Comparison of ENCODE assay signal across 9 mouse cellular contexts in the genomic region with DNA sequence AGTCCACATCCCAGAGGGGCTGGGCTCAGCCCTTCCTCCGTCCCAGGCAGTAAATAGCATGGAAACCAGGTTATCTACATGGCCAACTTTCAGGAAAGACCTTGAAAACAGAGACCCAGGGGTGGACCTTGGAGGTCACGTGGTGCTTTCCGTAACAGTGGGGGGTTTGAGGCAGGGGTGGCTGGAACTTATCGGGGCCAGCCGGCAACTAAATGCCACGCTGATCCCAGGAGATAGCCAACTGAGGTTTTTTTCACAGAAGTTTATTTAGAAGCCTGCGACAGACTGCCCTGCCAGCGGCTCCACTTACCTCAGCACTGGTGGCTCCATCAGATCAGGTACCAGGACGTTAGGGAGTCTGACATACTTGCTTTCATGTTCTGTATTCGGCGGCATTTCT. TPM values are rescaled to one million over a fixed set of nuclear protein-coding genes. Genes with fewer than 3 reads are reported as not detected.
DNase-seq lines count a peak whose midpoint lies in the region; ATAC-seq lines count a peak whose summit lies in the region.
"Had no signal": no experiment of that assay in that cellular context is flagged by ENCODE, and none has a peak within 500 bp of the region (broad histone marks: within the 10 kb centered on the region; RNA-seq: fewer than 3 reads in every experiment).

No protein-coding gene starts in this region.

- ATAC-seq in erythroblast, adult 5-6 weeks (replicated peaks; ENCODE audit: low FRiP score, poor library complexity, severe bottlenecking), result no peak
- no peak for ATAC-seq in lung, embryonic 16.5 days (ENCODE audit: low read depth)
- no peak for ATAC-seq in kidney, embryonic 14.5 days (ENCODE audit: low FRiP score, low TSS enrichment)
- no peak for ATAC-seq in neural tube, embryonic 13.5 days (ENCODE audit: low read depth)
- ATAC-seq: activated CD4-positive, CD25-positive, alpha-beta regulatory T cell, adult 4 months had no signal

- 5% methylated on average over 11 of the region's 11 CpGs for WGBS in lung, embryonic 16.5 days
- 4% methylated on average over 11 of the region's 11 CpGs for WGBS in kidney, embryonic 14.5 days
- 9% methylated on average over 11 of the region's 11 CpGs for WGBS in neural tube, embryonic 13.5 days

- peak overlapping the region; percentile 43 for H3K4me2 ChIP-seq in lung, embryonic 16.5 days (ENCODE audit: low read depth, low read length)
- peak overlapping the region; percentile 40 for H3K4me2 ChIP-seq in kidney, embryonic 14.5 days (replicated peaks; ENCODE audit: low read depth, low read length)
- H3K4me2 ChIP-seq in neural tube, embryonic 13.5 days, result 0 out of 2 replicates have a peak overlapping the region, but pooled peaks have one; percentile 7

- no peaks in the 10 kb centered on the region for H3K9me3 ChIP-seq in erythroblast, embryonic 14.5 days (ENCODE audit: control insufficient read depth, low read length)
- H3K9me3 ChIP-seq in lung, embryonic 16.5 days (ENCODE audit: control insufficient read depth, low read length), result no peaks in the 10 kb centered on the region
- no peaks in the 10 kb centered on the region for H3K9me3 ChIP-seq in kidney, embryonic 14.5 days (ENCODE audit: control insufficient read depth, low read length)
- H3K9me3 ChIP-seq in neural tube, embryonic 13.5 days, result no peaks in the 10 kb centered on the region

- H3K4me3 ChIP-seq in erythroblast, embryonic 14.5 days (replicated peaks), result peak overlapping the region; percentile 11
- peak overlapping the region; percentile 19 for H3K4me3 ChIP-seq in lung, embryonic 16.5 days (ENCODE audit: low read length)
- peak overlapping the region; percentile 18; the same call in 1 of the 2 replicates for H3K4me3 ChIP-seq in kidney, embryonic 14.5 days (ENCODE audit: low read length)
- H3K4me3 ChIP-seq in neural tube, embryonic 13.5 days, result no peak overlapping the region

- peaks cover 3% of the 10 kb centered on the region for H3K4me1 ChIP-seq in erythroblast, embryonic 14.5 days (ENCODE audit: control insufficient read depth)
- no peaks in the 10 kb centered on the region for H3K4me1 ChIP-seq in lung, embryonic 16.5 days (replicated peaks; ENCODE audit: control insufficient read depth, insufficient read depth, low read length)
- 0 out of 2 replicates have a peak, but pooled peaks cover 2% of the 10 kb centered on the region for H3K4me1 ChIP-seq in kidney, embryonic 14.5 days (ENCODE audit: control insufficient read depth, insufficient read depth, low read length)
- H3K4me1 ChIP-seq in neural tube, embryonic 13.5 days (replicated peaks), result no peaks in the 10 kb centered on the region

- H3K27ac ChIP-seq in lung, embryonic 16.5 days (ENCODE audit: low read length), result no peak overlapping the region
- H3K27ac ChIP-seq in kidney, embryonic 14.5 days (ENCODE audit: low read depth, low read length), result 0 out of 2 replicates have a peak overlapping the region, but pooled peaks have one; percentile 31
- H3K27ac ChIP-seq in neural tube, embryonic 13.5 days (replicated peaks), result no peak overlapping the region

- DNase-seq in lung, postnatal 36 days, result no peak
- DNase-seq in cerebellum, postnatal 25 days, result no peak
- DNase-seq in adrenal gland, adult 8-10 months, result no peak

- no peaks in the 10 kb centered on the region for H3K36me3 ChIP-seq in erythroblast, embryonic 14.5 days (ENCODE audit: control insufficient read depth)
- no peaks in the 10 kb centered on the region for H3K36me3 ChIP-seq in lung, embryonic 16.5 days (ENCODE audit: control insufficient read depth, insufficient read depth, low read length)
- no peaks in the 10 kb centered on the region for H3K36me3 ChIP-seq in kidney, embryonic 14.5 days (ENCODE audit: control insufficient read depth, insufficient read depth, low read length)
- no peaks in the 10 kb centered on the region for H3K36me3 ChIP-seq in neural tube, embryonic 13.5 days

- H3K9ac ChIP-seq in lung, embryonic 16.5 days (ENCODE audit: low read length), result no peak overlapping the region
- H3K9ac ChIP-seq in kidney, embryonic 14.5 days (ENCODE audit: low read depth, low read length), result no peak overlapping the region
- no peak overlapping the region for H3K9ac ChIP-seq in neural tube, embryonic 13.5 days

- H3K27me3 ChIP-seq in erythroblast, embryonic 14.5 days (ENCODE audit: control insufficient read depth), result peaks cover 10% of the 10 kb centered on the region
- no peaks in the 10 kb centered on the region for H3K27me3 ChIP-seq in lung, embryonic 16.5 days (ENCODE audit: control insufficient read depth, insufficient read depth, low read depth, low read length)
- H3K27me3 ChIP-seq in kidney, embryonic 14.5 days (ENCODE audit: control insufficient read depth, insufficient read depth, low read length), result no peaks in the 10 kb centered on the region
- H3K27me3 ChIP-seq in neural tube, embryonic 13.5 days, result peaks cover 21% of the 10 kb centered on the region

RNA-seq across cellular contexts. Expression of a gene that starts 16.2 kb away (rescaled TPM):
- 0.04 TPM in 1 of 2 replicates, not detected in the other for polyA plus RNA-seq in erythroblast, embryonic 14.5 days (2012)
- total RNA-seq in erythroblast, adult 5-6 weeks (2015; ENCODE audit: low replicate concordance), result 0.42 and 1.5 TPM in 2 replicates
- 0.56 and 1.4 TPM in 2 replicates for total RNA-seq in erythroblast, adult 5-6 weeks (2017; ENCODE audit: low replicate concordance)
- 5.0 and 5.4 TPM in 2 replicates for polyA plus RNA-seq in lung, embryonic 16.5 days (2015; fragmentation: Nextera tagmentation; extraction: Ambion mirVana)
- 59.7 and 87.4 TPM in 2 replicates for polyA plus RNA-seq in kidney, embryonic 14.5 days (2014; fragmentation: Nextera tagmentation; extraction: Ambion mirVana)
- 10.1 and 12.4 TPM in 2 replicates for polyA plus RNA-seq in neural tube, embryonic 13.5 days (2015; fragmentation: Nextera tagmentation; extraction: Ambion mirVana)
- total RNA-seq in adrenal gland, adult 8-10 months (2022), result 10 to 100 TPM; 22.3 to 43.4 (median 32.2) TPM

RNA-seq across cellular contexts. Expression of a gene that starts 16.7 kb away (rescaled TPM):
- polyA plus RNA-seq in erythroblast, embryonic 14.5 days (2012), result not detected in 2 replicates
- not detected in 2 replicates for total RNA-seq in erythroblast, adult 5-6 weeks (2015; ENCODE audit: low replicate concordance)
- not detected in 2 replicates for total RNA-seq in erythroblast, adult 5-6 weeks (2017; ENCODE audit: low replicate concordance)
- not detected in 2 replicates for polyA plus RNA-seq in lung, embryonic 16.5 days (2015; fragmentation: Nextera tagmentation; extraction: Ambion mirVana)
- polyA plus RNA-seq in kidney, embryonic 14.5 days (2014; fragmentation: Nextera tagmentation; extraction: Ambion mirVana), result 5.0 and 6.4 TPM in 2 replicates
- 1.1 TPM in 1 of 2 replicates, not detected in the other for polyA plus RNA-seq in neural tube, embryonic 13.5 days (2015; fragmentation: Nextera tagmentation; extraction: Ambion mirVana)
- not detected for total RNA-seq in adrenal gland, adult 8-10 months (2022)

RNA-seq across cellular contexts. Expression of a gene that starts 24.9 kb away (rescaled TPM):
- not detected in 2 replicates for polyA plus RNA-seq in erythroblast, embryonic 14.5 days (2012)
- not detected in 2 replicates for total RNA-seq in erythroblast, adult 5-6 weeks (2015; ENCODE audit: low replicate concordance)
- not detected in 2 replicates for total RNA-seq in erythroblast, adult 5-6 weeks (2017; ENCODE audit: low replicate concordance)
- polyA plus RNA-seq in lung, embryonic 16.5 days (2015; fragmentation: Nextera tagmentation; extraction: Ambion mirVana), result not detected in 2 replicates
- 3.7 and 4.4 TPM in 2 replicates for polyA plus RNA-seq in kidney, embryonic 14.5 days (2014; fragmentation: Nextera tagmentation; extraction: Ambion mirVana)
- polyA plus RNA-seq in neural tube, embryonic 13.5 days (2015; fragmentation: Nextera tagmentation; extraction: Ambion mirVana), result 0.29 TPM in 1 of 2 replicates, not detected in the other
- total RNA-seq in adrenal gland, adult 8-10 months (2022), result 1 to 10 TPM in 3 of 4 experiments, under 1 TPM in 1; 0.78 to 3.3 (median 2.8) TPM
